Mouse (Mus musculus): ENCODE results near the gene Pnliprp1. TPM values are rescaled to one million over a fixed set of nuclear protein-coding genes. Genes with fewer than 3 reads are reported as not detected.

Pnliprp1 gene
- 0.46 TPM in 1 of 2 replicates, not detected in the other for polyA plus RNA-seq (2015; fragmentation: Nextera tagmentation; extraction: Ambion mirVana)

GRCm38 (mm10) chr19:58728445-58729031 lies at the start of gene Pnliprp1:
Gene Pnliprp1, plus strand, starts transcription at chr19:58728887.
- WGBS: 51% methylated on average over 5 of the region's 5 CpGs
- Histone ChIP-seq H3K27me3 (replicated peaks; ENCODE audit: control insufficient read depth, insufficient read depth, low read length) (no peaks in the 10 kb centered on the region), H3K27ac (ENCODE audit: low read depth, low read length) (no peak within 1 kb of the TSS), H3K4me3 (ENCODE audit: low read length) (no peak within 1 kb of the TSS), H3K4me1 (ENCODE audit: control insufficient read depth, insufficient read depth, low read depth, low read length) (no peaks in the 10 kb centered on the region), H3K9ac (ENCODE audit: low read depth, low read length) (no peak within 1 kb of the TSS), H3K36me3 (ENCODE audit: control insufficient read depth, insufficient read depth, low read length) (no peaks in the 10 kb centered on the region), H3K4me2 (ENCODE audit: low read length) (no peak within 1 kb of the TSS), H3K9me3 (ENCODE audit: control insufficient read depth, low read length) (no peaks in the 10 kb centered on the region)
- ATAC-seq: no peak

DNA sequence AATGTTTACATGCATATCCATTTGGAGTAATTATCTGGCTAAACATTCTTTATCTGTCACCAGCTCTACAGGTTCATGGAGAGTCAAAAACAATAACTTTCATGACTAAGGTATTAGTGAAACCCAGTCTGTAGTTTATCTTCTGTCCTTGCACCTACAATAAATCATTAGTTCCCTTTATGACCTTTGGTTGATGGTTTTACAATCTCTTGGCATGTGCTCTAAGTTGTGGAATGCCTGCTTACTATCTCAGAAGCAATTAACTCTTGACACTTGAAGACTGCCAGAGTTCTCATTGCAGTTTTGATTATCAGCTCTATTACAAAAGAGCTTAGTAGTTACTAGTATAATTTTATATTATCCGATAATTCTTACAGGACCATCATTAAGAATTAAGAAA lies 39.8 kb upstream of the Pnliprp1 start:
- H3K27ac ChIP-seq (ENCODE audit: low read depth, low read length): no peak overlapping the region
- no peaks in the 10 kb centered on the region for H3K4me1 ChIP-seq (ENCODE audit: control insufficient read depth, insufficient read depth, low read depth, low read length)
- H3K9me3 ChIP-seq (ENCODE audit: control insufficient read depth, low read length): no peaks in the 10 kb centered on the region
- no peak overlapping the region for H3K4me3 ChIP-seq (ENCODE audit: low read length)
- no peak overlapping the region for H3K9ac ChIP-seq (ENCODE audit: low read depth, low read length)
- no peak for ATAC-seq
- H3K36me3 ChIP-seq (ENCODE audit: control insufficient read depth, insufficient read depth, low read length): no peaks in the 10 kb centered on the region
- H3K27me3 ChIP-seq (replicated peaks; ENCODE audit: control insufficient read depth, insufficient read depth, low read length): no peaks in the 10 kb centered on the region
- H3K4me2 ChIP-seq (ENCODE audit: low read length): no peak overlapping the region
- WGBS: 83% methylated on average over 1 of the region's 1 CpGs

- Histone ChIP-seq H3K9ac (ENCODE audit: low read depth, low read length) (no peak overlapping the region), H3K36me3 (ENCODE audit: control insufficient read depth, insufficient read depth, low read length) (no peaks in the 10 kb centered on the region), H3K4me3 (ENCODE audit: low read length) (no peak overlapping the region), H3K9me3 (ENCODE audit: control insufficient read depth, low read length) (no peaks in the 10 kb centered on the region), H3K4me1 (ENCODE audit: control insufficient read depth, insufficient read depth, low read depth, low read length) (no peaks in the 10 kb centered on the region), H3K27me3 (replicated peaks; ENCODE audit: control insufficient read depth, insufficient read depth, low read length) (no peaks in the 10 kb centered on the region), H3K27ac (ENCODE audit: low read depth, low read length) (no peak overlapping the region), H3K4me2 (ENCODE audit: low read length) (no peak overlapping the region)
- 84% methylated on average over 3 of the region's 3 CpGs for WGBS
- no peak for ATAC-seq
Measured at GRCm38 (mm10) chr19:58695314-58695713, 33.4 kb upstream of the Pnliprp1 start.

- no peak overlapping the region for H3K27ac ChIP-seq (ENCODE audit: low read depth, low read length)
- no peak for ATAC-seq
- H3K9me3 ChIP-seq (ENCODE audit: control insufficient read depth, low read length): no peaks in the 10 kb centered on the region
- no peaks in the 10 kb centered on the region for H3K36me3 ChIP-seq (ENCODE audit: control insufficient read depth, insufficient read depth, low read length)
- H3K4me3 ChIP-seq (ENCODE audit: low read length): no peak overlapping the region
- no peaks in the 10 kb centered on the region for H3K27me3 ChIP-seq (replicated peaks; ENCODE audit: control insufficient read depth, insufficient read depth, low read length)
- H3K9ac ChIP-seq (ENCODE audit: low read depth, low read length): no peak overlapping the region
- 90% methylated on average over 2 of the region's 2 CpGs for WGBS
- no peak overlapping the region for H3K4me2 ChIP-seq (ENCODE audit: low read length)
- no peaks in the 10 kb centered on the region for H3K4me1 ChIP-seq (ENCODE audit: control insufficient read depth, insufficient read depth, low read depth, low read length)
Measured at GRCm38 (mm10) chr19:58696235-58696634, 32.5 kb upstream of the Pnliprp1 start.

- H3K9ac ChIP-seq (ENCODE audit: low read depth, low read length): no peak overlapping the region
- H3K36me3 ChIP-seq (ENCODE audit: control insufficient read depth, insufficient read depth, low read length): no peaks in the 10 kb centered on the region
- no peak overlapping the region for H3K27ac ChIP-seq (ENCODE audit: low read depth, low read length)
- H3K4me3 ChIP-seq (ENCODE audit: low read length): no peak overlapping the region
- no peaks in the 10 kb centered on the region for H3K27me3 ChIP-seq (replicated peaks; ENCODE audit: control insufficient read depth, insufficient read depth, low read length)
- no peaks in the 10 kb centered on the region for H3K4me1 ChIP-seq (ENCODE audit: control insufficient read depth, insufficient read depth, low read depth, low read length)
- no peak overlapping the region for H3K4me2 ChIP-seq (ENCODE audit: low read length)
- 88% methylated on average over 4 of the region's 4 CpGs for WGBS
- ATAC-seq: no peak
- H3K9me3 ChIP-seq (ENCODE audit: control insufficient read depth, low read length): no peaks in the 10 kb centered on the region
Measured at GRCm38 (mm10) chr19:58704556-58704955, 24.1 kb upstream of the Pnliprp1 start.

GRCm38 (mm10) chr19:58708611-58709010 lies 20.1 kb upstream of the Pnliprp1 start:
- no peak overlapping the region for H3K4me3 ChIP-seq (ENCODE audit: low read length)
- ATAC-seq: no peak
- H3K36me3 ChIP-seq (ENCODE audit: control insufficient read depth, insufficient read depth, low read length): no peaks in the 10 kb centered on the region
- no peaks in the 10 kb centered on the region for H3K4me1 ChIP-seq (ENCODE audit: control insufficient read depth, insufficient read depth, low read depth, low read length)
- no peak overlapping the region for H3K9ac ChIP-seq (ENCODE audit: low read depth, low read length)
- H3K27ac ChIP-seq (ENCODE audit: low read depth, low read length): no peak overlapping the region
- no peaks in the 10 kb centered on the region for H3K9me3 ChIP-seq (ENCODE audit: control insufficient read depth, low read length)
- no peaks in the 10 kb centered on the region for H3K27me3 ChIP-seq (replicated peaks; ENCODE audit: control insufficient read depth, insufficient read depth, low read length)
- 71% methylated on average over 3 of the region's 3 CpGs for WGBS
- no peak overlapping the region for H3K4me2 ChIP-seq (ENCODE audit: low read length)

GRCm38 (mm10) chr19:58717925-58718324 lies 10.8 kb upstream of the Pnliprp1 start:
- Histone ChIP-seq H3K9me3 (ENCODE audit: control insufficient read depth, low read length) (no peaks in the 10 kb centered on the region), H3K36me3 (ENCODE audit: control insufficient read depth, insufficient read depth, low read length) (no peaks in the 10 kb centered on the region), H3K27ac (ENCODE audit: low read depth, low read length) (no peak overlapping the region), H3K9ac (ENCODE audit: low read depth, low read length) (no peak overlapping the region), H3K4me2 (ENCODE audit: low read length) (no peak overlapping the region), H3K4me3 (ENCODE audit: low read length) (no peak overlapping the region), H3K4me1 (ENCODE audit: control insufficient read depth, insufficient read depth, low read depth, low read length) (no peaks in the 10 kb centered on the region), H3K27me3 (replicated peaks; ENCODE audit: control insufficient read depth, insufficient read depth, low read length) (no peaks in the 10 kb centered on the region)
- WGBS: 83% methylated on average over 4 of the region's 4 CpGs
- no peak for ATAC-seq

- ATAC-seq: no peak
- H3K36me3 ChIP-seq (ENCODE audit: control insufficient read depth, insufficient read depth, low read length): no peaks in the 10 kb centered on the region
- H3K4me1 ChIP-seq (ENCODE audit: control insufficient read depth, insufficient read depth, low read depth, low read length): no peaks in the 10 kb centered on the region
- no peak overlapping the region for H3K4me3 ChIP-seq (ENCODE audit: low read length)
- no peak overlapping the region for H3K4me2 ChIP-seq (ENCODE audit: low read length)
- no peak overlapping the region for H3K9ac ChIP-seq (ENCODE audit: low read depth, low read length)
- H3K27ac ChIP-seq (ENCODE audit: low read depth, low read length): no peak overlapping the region
- no peaks in the 10 kb centered on the region for H3K9me3 ChIP-seq (ENCODE audit: control insufficient read depth, low read length)
- H3K27me3 ChIP-seq (replicated peaks; ENCODE audit: control insufficient read depth, insufficient read depth, low read length): no peaks in the 10 kb centered on the region
Measured at GRCm38 (mm10) chr19:58720439-58720838, 8.2 kb upstream of the Pnliprp1 start.

- WGBS: 90% methylated on average over 5 of the region's 5 CpGs
- Histone ChIP-seq H3K4me3 (ENCODE audit: low read length) (no peak overlapping the region), H3K4me2 (ENCODE audit: low read length) (no peak overlapping the region)
Measured at GRCm38 (mm10) chr19:58726551-58726950, 2.1 kb upstream of the Pnliprp1 start.

DNA sequence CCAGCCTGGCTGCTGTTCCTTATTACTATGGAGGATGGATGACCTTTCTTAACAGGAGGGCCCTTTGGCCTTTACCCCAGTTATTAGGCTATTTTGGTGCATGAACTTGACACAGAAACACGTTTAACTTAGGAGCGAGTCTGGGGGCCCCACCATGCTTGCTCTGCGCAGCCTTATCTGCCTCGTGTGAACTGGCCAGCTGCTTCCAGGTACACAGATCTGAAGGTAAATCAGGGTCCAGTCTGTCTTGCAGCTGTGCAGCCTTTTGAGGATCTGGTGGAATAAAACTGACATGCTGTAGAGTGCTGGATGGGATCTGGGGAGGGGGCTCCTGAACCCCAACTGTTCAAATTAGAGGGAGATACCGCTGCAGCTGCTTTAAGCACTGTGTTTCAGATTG lies 931 bp upstream of the Pnliprp1 start:
- Histone ChIP-seq H3K4me2 (ENCODE audit: low read length) (no peak overlapping the region), H3K27me3 (replicated peaks; ENCODE audit: control insufficient read depth, insufficient read depth, low read length) (no peaks in the 10 kb centered on the region), H3K4me3 (ENCODE audit: low read length) (no peak overlapping the region), H3K4me1 (ENCODE audit: control insufficient read depth, insufficient read depth, low read depth, low read length) (no peaks in the 10 kb centered on the region), H3K9me3 (ENCODE audit: control insufficient read depth, low read length) (no peaks in the 10 kb centered on the region), H3K27ac (ENCODE audit: low read depth, low read length) (no peak overlapping the region), H3K9ac (ENCODE audit: low read depth, low read length) (no peak overlapping the region), H3K36me3 (ENCODE audit: control insufficient read depth, insufficient read depth, low read length) (no peaks in the 10 kb centered on the region)
- no peak for ATAC-seq
- WGBS: 77% methylated on average over 5 of the region's 5 CpGs

More at GRCm38 (mm10) chr19:58726551-58726950, 2.1 kb upstream of the Pnliprp1 start:
- no peak overlapping the region for H3K27ac ChIP-seq (ENCODE audit: low read depth, low read length)
- no peaks in the 10 kb centered on the region for H3K4me1 ChIP-seq (ENCODE audit: control insufficient read depth, insufficient read depth, low read depth, low read length)
- no peaks in the 10 kb centered on the region for H3K36me3 ChIP-seq (ENCODE audit: control insufficient read depth, insufficient read depth, low read length)
- H3K9me3 ChIP-seq (ENCODE audit: control insufficient read depth, low read length): no peaks in the 10 kb centered on the region
- H3K27me3 ChIP-seq (replicated peaks; ENCODE audit: control insufficient read depth, insufficient read depth, low read length): no peaks in the 10 kb centered on the region
- ATAC-seq: no peak
- H3K9ac ChIP-seq (ENCODE audit: low read depth, low read length): no peak overlapping the region

Data from hindbrain, embryonic 16.5 days (tissue).